In genomic region chr2:27539336-27539735, GRCm38 (mm10) we compare ENCODE assay signal across 8 mouse cellular contexts. TPM values are rescaled to one million over a fixed set of nuclear protein-coding genes. Genes with fewer than 3 reads are reported as not detected.
DNase-seq lines count a peak whose midpoint lies in the region; ATAC-seq and TF ChIP-seq lines count a peak whose summit lies in the region.

No protein-coding gene starts in this region.

- in situ Hi-C loops in CH12.LX (cut with MboI; ENCODE audit: low pct_ligation_motif_present, low pct_unique_long_range_greater_than_20kb, low sequenced_read_pairs), result no loop called here

- H3K4me1 ChIP-seq in erythroblast, embryonic 14.5 days (ENCODE audit: control insufficient read depth), result peaks cover 23% of the 10 kb centered on the region
- peaks cover 5 to 16% of the 10 kb centered on the region in 2 experiments; a peak in 3 of 4 replicates for H3K4me1 ChIP-seq in CH12.LX (ENCODE audit: control insufficient read depth in 1 of 2, insufficient read depth in 2 of 2)
- H3K4me1 ChIP-seq in forebrain, embryonic 11.5 days (replicated peaks; ENCODE audit: control insufficient read depth, insufficient read depth, low read length), result peaks cover 4% of the 10 kb centered on the region; the same call in 1 of the 2 replicates
- peaks cover 9% of the 10 kb centered on the region for H3K4me1 ChIP-seq in limb, embryonic 14.5 days (ENCODE audit: control insufficient read depth, insufficient read depth, low read length)
- H3K4me1 ChIP-seq in stomach, embryonic 15.5 days, result peaks cover 7% of the 10 kb centered on the region; the same call in 1 of the 2 replicates

- dilution Hi-C loops in CH12.LX (cut with MboI; ENCODE audit: extremely low pct_ligation_motif_present, extremely low pct_unique_long_range_greater_than_20kb, low sequenced_read_pairs), result no loop called here

- peak overlapping the region; percentile 35; the same call in 1 of the 2 replicates for H3K9ac ChIP-seq in CH12.LX (ENCODE audit: insufficient read depth, low read depth)
- H3K9ac ChIP-seq in forebrain, embryonic 11.5 days (ENCODE audit: low read length), result no peak overlapping the region
- H3K9ac ChIP-seq in limb, embryonic 14.5 days (ENCODE audit: low read depth, low read length, severe bottlenecking), result 0 out of 2 replicates have a peak overlapping the region, but pooled peaks have one; percentile 4
- H3K9ac ChIP-seq in stomach, embryonic 15.5 days, result no peak overlapping the region

- no peaks in the 10 kb centered on the region for H3K9me3 ChIP-seq in erythroblast, embryonic 14.5 days (ENCODE audit: control insufficient read depth, low read length)
- H3K9me3 ChIP-seq in CH12.LX (replicated peaks; ENCODE audit: low read length), result no peaks in the 10 kb centered on the region
- H3K9me3 ChIP-seq in forebrain, embryonic 11.5 days (ENCODE audit: control insufficient read depth, low read length), result no peaks in the 10 kb centered on the region
- no peaks in the 10 kb centered on the region for H3K9me3 ChIP-seq in limb, embryonic 14.5 days (ENCODE audit: control insufficient read depth, low read length)
- H3K9me3 ChIP-seq in stomach, embryonic 15.5 days, result no peaks in the 10 kb centered on the region

- TF ChIP-seq RAD21 in CH12.LX (IDR thresholded peaks at IDR 0.05; ENCODE audit: low read depth, low read length), result no peak

- peak overlapping the region; percentile 29 for H3K4me3 ChIP-seq in erythroblast, embryonic 14.5 days (replicated peaks)
- H3K4me3 ChIP-seq in CH12.LX (replicated peaks in 1 of 3; ENCODE audit: low read depth in 2 of 3, low read length in 2 of 3, poor library complexity in 1 of 3), result peak overlapping the region; percentile 8 to 42 (median 13)
- no peak overlapping the region for H3K4me3 ChIP-seq in forebrain, embryonic 11.5 days (ENCODE audit: low read depth, low read length)
- H3K4me3 ChIP-seq in limb, embryonic 14.5 days (replicated peaks; ENCODE audit: low read length), result peak overlapping the region; percentile 47
- peak overlapping the region; percentile 2; the same call in 1 of the 2 replicates for H3K4me3 ChIP-seq in stomach, embryonic 15.5 days (replicated peaks)

- H3K4me2 ChIP-seq in CH12.LX (ENCODE audit: insufficient read depth, low read depth, poor library complexity, severe bottlenecking), result peak overlapping the region; percentile 64
- H3K4me2 ChIP-seq in forebrain, embryonic 11.5 days (ENCODE audit: low read depth, low read length, severe bottlenecking), result peak overlapping the region; percentile 35; the same call in 1 of the 2 replicates
- H3K4me2 ChIP-seq in limb, embryonic 14.5 days (replicated peaks; ENCODE audit: low read depth, low read length, severe bottlenecking), result peak overlapping the region; percentile 63
- H3K4me2 ChIP-seq in stomach, embryonic 15.5 days, result peak overlapping the region; percentile 62; the same call in 1 of the 2 replicates

- no peak for DNase-seq in CH12.LX (ENCODE audit: extremely low read depth)
- DNase-seq in forebrain, embryonic 11.5 days (ENCODE audit: low spot score), result no peak
- peak; percentile 28 for DNase-seq in limb, embryonic 14.5 days (ENCODE audit: low spot score)
- DNase-seq in right cerebral cortex, postnatal 36 days (ENCODE audit: low spot score in 2 of 2), result no peak
- no peak for DNase-seq in T-cell, adult 2 months (ENCODE audit: low spot score)

- no peaks in the 10 kb centered on the region for H3K79me2 ChIP-seq in CH12.LX (replicated peaks; ENCODE audit: control insufficient read depth, extremely low read depth, insufficient read depth, poor library complexity, severe bottlenecking)

- H3K27ac ChIP-seq in CH12.LX (ENCODE audit: insufficient read depth, low read depth), result no peak overlapping the region
- no peak overlapping the region for H3K27ac ChIP-seq in forebrain, embryonic 11.5 days (ENCODE audit: low read depth, low read length)
- H3K27ac ChIP-seq in limb, embryonic 14.5 days (replicated peaks; ENCODE audit: low read depth, low read length), result peak overlapping the region; percentile 46
- peak overlapping the region; percentile 80 for H3K27ac ChIP-seq in stomach, embryonic 15.5 days

- ATAC-seq in erythroblast, adult 5-6 weeks (replicated peaks; ENCODE audit: low FRiP score, poor library complexity, severe bottlenecking), result no peak
- ATAC-seq in forebrain, embryonic 11.5 days (replicated peaks; ENCODE audit: low FRiP score), result 0 out of 2 replicates have a peak, but pooled peaks have one; percentile 1
- no peak for ATAC-seq in limb, embryonic 14.5 days (ENCODE audit: low FRiP score, low read depth)
- ATAC-seq in stomach, embryonic 15.5 days (ENCODE audit: insufficient read depth, low FRiP score, low read depth), result no peak

- no peak for TF ChIP-seq EP300 in CH12.LX (IDR thresholded peaks at IDR 0.05; ENCODE audit: low read length)

- peaks cover 35% of the 10 kb centered on the region for H3K36me3 ChIP-seq in erythroblast, embryonic 14.5 days (ENCODE audit: control insufficient read depth)
- H3K36me3 ChIP-seq in CH12.LX (replicated peaks in 1 of 2; ENCODE audit: control insufficient read depth in 1 of 2, insufficient read depth in 1 of 2, low read length in 1 of 2), result peaks cover 15 to 35% of the 10 kb centered on the region in 2 experiments
- peaks cover 9% of the 10 kb centered on the region; the same call in 1 of the 2 replicates for H3K36me3 ChIP-seq in forebrain, embryonic 11.5 days (ENCODE audit: control insufficient read depth, insufficient read depth, low read length)
- peaks cover 22% of the 10 kb centered on the region for H3K36me3 ChIP-seq in limb, embryonic 14.5 days (ENCODE audit: control insufficient read depth, insufficient read depth, low read length)
- H3K36me3 ChIP-seq in stomach, embryonic 15.5 days, result peaks cover 21% of the 10 kb centered on the region

- no peaks in the 10 kb centered on the region for H3K27me3 ChIP-seq in erythroblast, embryonic 14.5 days (ENCODE audit: control insufficient read depth)
- H3K27me3 ChIP-seq in CH12.LX (replicated peaks), result no peaks in the 10 kb centered on the region
- H3K27me3 ChIP-seq in forebrain, embryonic 11.5 days (ENCODE audit: control insufficient read depth, insufficient read depth, low read length), result no peaks in the 10 kb centered on the region
- no peaks in the 10 kb centered on the region for H3K27me3 ChIP-seq in limb, embryonic 14.5 days (ENCODE audit: control insufficient read depth, insufficient read depth, low read length)
- no peaks in the 10 kb centered on the region for H3K27me3 ChIP-seq in stomach, embryonic 15.5 days (replicated peaks)

- no peak for TF ChIP-seq CTCF in CH12.LX (conservative IDR thresholded peaks at IDR 0.05 in 1 of 2, IDR thresholded peaks at IDR 0.05 in 1 of 2; ENCODE audit: low read depth in 2 of 2, low read length in 2 of 2)

- no peak for TF ChIP-seq POLR2A in CH12.LX (IDR thresholded peaks at IDR 0.05; ENCODE audit: low read depth, low read length)
- no peak for TF ChIP-seq POLR2A in limb, embryonic 14.5 days (IDR thresholded peaks at IDR 0.05; ENCODE audit: borderline replicate concordance, extremely low read depth, insufficient read depth, insufficient read length)

- 22% methylated on average over 5 of the region's 5 CpGs for WGBS in forebrain, embryonic 11.5 days
- 14% methylated on average over 5 of the region's 5 CpGs for WGBS in limb, embryonic 14.5 days
- WGBS in stomach, embryonic 15.5 days, result 14% methylated on average over 5 of the region's 5 CpGs

TF ChIP-seq in CH12.LX, 34 proteins besides CTCF, POLR2A, EP300 and RAD21:
- TF ChIP-seq SIN3A (IDR thresholded peaks at IDR 0.05; ENCODE audit: low read length), result no peak
- no peak for TF ChIP-seq ZMIZ1 (IDR thresholded peaks at IDR 0.05; ENCODE audit: low read depth, low read length)
- TF ChIP-seq ELF1 (IDR thresholded peaks at IDR 0.05; ENCODE audit: low read depth, low read length), result no peak
- no peak for TF ChIP-seq RCOR1 (conservative IDR thresholded peaks at IDR 0.05; ENCODE audit: low read depth, low read length)
- TF ChIP-seq MEF2A (IDR thresholded peaks at IDR 0.05; ENCODE audit: borderline replicate concordance, low read depth, low read length), result no peak
- TF ChIP-seq MAFK (IDR thresholded peaks at IDR 0.05; ENCODE audit: insufficient replicate concordance, low read length), result no peak
- no peak for TF ChIP-seq UBTF (IDR thresholded peaks at IDR 0.05; ENCODE audit: low read depth, low read length)
- no peak for TF ChIP-seq CHD1 (IDR thresholded peaks at IDR 0.05; ENCODE audit: low read depth, low read length)
- TF ChIP-seq MYC (IDR thresholded peaks at IDR 0.05; ENCODE audit: low read depth, low read length), result no peak
- no peak for TF ChIP-seq ZKSCAN1 (IDR thresholded peaks at IDR 0.05; ENCODE audit: borderline replicate concordance, low read depth, low read length)

RNA-seq across cellular contexts. Expression of gene Wdr5, which starts 24.4 kb away (rescaled TPM):
- polyA plus RNA-seq in erythroblast, embryonic 14.5 days (2012), result 0.79 and 1.2 TPM in 2 replicates
- 6.1 and 9.2 TPM in 2 replicates for total RNA-seq in erythroblast, adult 5-6 weeks (2015; ENCODE audit: low replicate concordance)
- total RNA-seq in erythroblast, adult 5-6 weeks (2017; ENCODE audit: low replicate concordance), result 15.3 and 17.4 TPM in 2 replicates
- total RNA-seq in CH12.LX (2012; rRNA removed) (33.9 and 37.2 TPM in 2 replicates), CH12.LX (2014; rRNA removed) (55.5 and 56.0 TPM in 2 replicates)
- 54.8 and 54.9 TPM in 2 replicates for polyA plus RNA-seq in CH12.LX (2012; ENCODE audit: insufficient read length, low read depth)
- polyA plus RNA-seq in forebrain, embryonic 11.5 days (2014; fragmentation: Nextera tagmentation; extraction: Ambion mirVana), result 74.5 and 84.0 TPM in 2 replicates
- 64.2 and 66.0 TPM in 2 replicates for polyA plus RNA-seq in limb, embryonic 14.5 days (2012; rRNA removed)
- 51.6 and 56.9 TPM in 2 replicates for polyA plus RNA-seq in limb, embryonic 14.5 days (2014; fragmentation: Nextera tagmentation; extraction: Ambion mirVana)
- 49.2 and 52.0 TPM in 2 replicates for polyA plus RNA-seq in stomach, embryonic 15.5 days (2015; fragmentation: Nextera tagmentation; extraction: Ambion mirVana)

RNA-seq across cellular contexts. Expression of gene Brd3, which starts 31.9 kb away (rescaled TPM):
- 7.7 and 11.4 TPM in 2 replicates for polyA plus RNA-seq in erythroblast, embryonic 14.5 days (2012)
- total RNA-seq in erythroblast, adult 5-6 weeks (2015; ENCODE audit: low replicate concordance), result 20.9 and 22.9 TPM in 2 replicates
- 10.6 and 14.1 TPM in 2 replicates for total RNA-seq in erythroblast, adult 5-6 weeks (2017; ENCODE audit: low replicate concordance)
- total RNA-seq in CH12.LX (2012; rRNA removed), result 5.2 and 6.6 TPM in 2 replicates
- total RNA-seq in CH12.LX (2014; rRNA removed), result 2.5 TPM in 2 replicates
- polyA plus RNA-seq in CH12.LX (2012; ENCODE audit: insufficient read length, low read depth), result 15.6 and 17.1 TPM in 2 replicates
- polyA plus RNA-seq in forebrain, embryonic 11.5 days (2014; fragmentation: Nextera tagmentation; extraction: Ambion mirVana), result 188 and 191 TPM in 2 replicates
- 75.5 and 78.1 TPM in 2 replicates for polyA plus RNA-seq in limb, embryonic 14.5 days (2012; rRNA removed)
- polyA plus RNA-seq in limb, embryonic 14.5 days (2014; fragmentation: Nextera tagmentation; extraction: Ambion mirVana), result 155 and 177 TPM in 2 replicates
- 76.2 and 87.8 TPM in 2 replicates for polyA plus RNA-seq in stomach, embryonic 15.5 days (2015; fragmentation: Nextera tagmentation; extraction: Ambion mirVana)

Comparison
In these comparisons a context has a peak if more than half of its experiments do, and no peak if none do; other contexts are left out.
1. H3K27ac ChIP-seq: peak in limb, embryonic 14.5 days (single experiment) and stomach, embryonic 15.5 days (single experiment); none in CH12.LX (single experiment) and forebrain, embryonic 11.5 days (single experiment).
2. H3K9ac ChIP-seq: peak in CH12.LX (single experiment) and limb, embryonic 14.5 days (single experiment); none in forebrain, embryonic 11.5 days (single experiment) and stomach, embryonic 15.5 days (single experiment).
3. RNA of gene Wdr5, which starts 24.4 kb away (polyA plus RNA-seq): 74.5 to 84.0 TPM in forebrain, embryonic 11.5 days, 51.6 to 66.0 TPM in limb, embryonic 14.5 days, 54.8 to 54.9 TPM in CH12.LX and 49.2 to 52.0 TPM in stomach, embryonic 15.5 days; 0.79 to 1.2 TPM in erythroblast, embryonic 14.5 days; every median in the first group is over 10 times any median in the second.
4. Peak in every context shown above with its lines, with median percentiles within 50 percentile points of each other: H3K4me2 ChIP-seq.